Mouse (Mus musculus) brain, embryonic 18.5 days (tissue): ENCODE measurements around the gene Zfp53.

Experiments
- DNase-seq: peaks from one replicate; pipeline ENCODE4 v3.0.0-alpha.2; 2012; ENCODE audit warnings: low read depth, low spot score

The Zfp53 gene

GRCm38 (mm10) chr17:21526270-21526669, 37.5 kb downstream of the Zfp53 start:
- DNase-seq = no peak

GRCm38 (mm10) chr17:21530645-21531330, 42.0 kb downstream of the Zfp53 start:
- no peak for DNase-seq

GRCm38 (mm10) chr17:21531621-21532020, 42.8 kb downstream of the Zfp53 start:
- DNase-seq = no peak

GRCm38 (mm10) chr17:21532101-21532951, 43.5 kb downstream of the Zfp53 start:
- peak; percentile 79 for DNase-seq

GRCm38 (mm10) chr17:21533961-21534360, 45.2 kb downstream of the Zfp53 start:
- DNase-seq = no peak

GRCm38 (mm10) chr17:21534460-21535095, 45.8 kb downstream of the Zfp53 start:
- peak; percentile 70 for DNase-seq

GRCm38 (mm10) chr17:21535096-21536001, 46.6 kb downstream of the Zfp53 start, which contains the start of gene Zfp52:
Zfp52 (plus strand) TSS chr17:21535539.
- no peak for DNase-seq

GRCm38 (mm10) chr17:21536096-21536495, 47.3 kb downstream of the Zfp53 start:
- no peak for DNase-seq

GRCm38 (mm10) chr17:21536676-21537075, 47.9 kb downstream of the Zfp53 start:
- DNase-seq = no peak

GRCm38 (mm10) chr17:21557831-21558230, 69.0 kb downstream of the Zfp53 start:
- DNase-seq = no peak
